Mouse (Mus musculus) B cell, adult 2 months (primary cell): ENCODE data around the gene Gm21969.

Experiments
- DNase-seq, 2 experiments: peaks; one replicate each; pipeline ENCODE4 v3.0.0; 2022

Gm21969 gene

DNA sequence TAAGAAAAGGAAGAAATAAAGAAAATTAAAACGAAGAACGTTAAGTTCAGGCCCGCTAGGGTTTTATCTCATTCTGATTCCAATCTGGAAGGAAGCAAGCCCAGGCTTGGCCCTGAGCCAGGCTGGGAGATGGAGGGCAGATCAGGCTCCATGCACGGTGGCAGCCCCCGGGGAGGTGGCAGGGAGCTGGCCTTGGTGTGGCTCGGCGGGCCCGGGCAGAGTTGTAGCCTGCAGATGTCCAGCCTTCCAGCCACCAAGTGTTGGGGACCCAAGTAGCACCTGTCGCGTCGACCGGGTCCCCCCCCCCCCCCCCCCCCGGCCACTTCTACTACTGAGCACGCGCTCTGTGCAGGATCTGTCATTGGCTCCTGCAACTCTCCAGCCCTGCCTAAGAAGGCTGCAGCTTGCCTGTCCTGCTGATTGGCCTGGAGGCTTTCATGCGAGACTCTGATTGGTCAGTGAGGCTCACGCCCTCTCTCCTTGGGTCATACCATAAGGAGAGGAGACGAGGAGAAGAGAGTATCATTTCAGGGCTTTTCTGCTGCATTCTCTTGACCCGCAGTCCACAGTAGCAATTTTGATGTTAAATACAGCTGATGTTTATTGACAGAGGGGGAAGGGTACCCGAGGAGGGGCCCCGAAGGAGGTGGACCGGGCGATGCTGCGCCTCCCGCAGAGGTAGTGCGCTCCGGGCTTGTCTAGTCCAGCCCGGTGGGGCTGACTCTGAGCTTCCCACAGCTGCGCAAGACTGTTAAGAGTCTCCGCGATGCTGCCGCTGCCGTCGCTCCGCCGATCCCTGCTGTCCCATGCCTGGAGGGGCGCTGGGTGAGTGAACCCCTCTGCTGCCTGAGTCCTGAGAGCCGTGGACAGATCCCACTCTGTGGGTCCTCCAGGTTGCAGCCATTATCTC, 19.6 kb downstream of the Gm21969 start, which contains the start of gene Aldh4a1:
Gene Aldh4a1, plus strand, starts transcription at position 494 of the 910 bp plus-strand sequence.
- DNase-seq, result peak; percentile 81 to 86

DNA sequence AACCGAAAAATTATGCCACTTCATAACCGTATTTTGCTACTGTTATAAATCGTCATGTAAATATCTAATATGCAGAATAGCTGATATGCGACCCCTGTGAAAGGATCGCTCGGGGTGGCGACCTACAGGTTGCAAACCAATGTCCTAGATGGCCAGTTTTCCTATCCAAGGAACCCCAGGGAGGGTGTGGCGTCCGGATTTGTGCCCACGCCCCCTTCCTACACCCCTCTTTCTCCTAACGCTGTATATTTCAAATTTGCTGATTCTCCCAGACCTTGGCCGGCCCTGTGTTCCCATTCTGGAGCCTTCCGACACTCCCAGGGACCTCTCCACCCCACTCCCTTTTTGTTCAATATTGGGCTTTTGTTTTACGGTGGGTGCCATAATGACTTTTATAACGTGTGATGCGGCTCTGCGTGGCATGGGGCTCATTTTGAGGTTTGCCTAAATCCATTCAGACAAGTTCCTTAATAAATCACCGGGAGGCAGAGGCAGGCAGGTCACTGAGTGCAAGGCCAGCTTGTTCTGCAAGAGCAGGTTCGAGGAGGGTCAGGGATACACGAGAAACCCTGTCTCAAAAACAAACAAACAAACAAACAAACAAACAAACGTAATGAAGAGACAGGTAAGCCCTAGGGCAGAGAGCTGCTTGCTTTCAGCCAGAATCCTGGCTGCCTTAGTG, 20.6 kb downstream of the Gm21969 start:
- no peak for DNase-seq

DNA sequence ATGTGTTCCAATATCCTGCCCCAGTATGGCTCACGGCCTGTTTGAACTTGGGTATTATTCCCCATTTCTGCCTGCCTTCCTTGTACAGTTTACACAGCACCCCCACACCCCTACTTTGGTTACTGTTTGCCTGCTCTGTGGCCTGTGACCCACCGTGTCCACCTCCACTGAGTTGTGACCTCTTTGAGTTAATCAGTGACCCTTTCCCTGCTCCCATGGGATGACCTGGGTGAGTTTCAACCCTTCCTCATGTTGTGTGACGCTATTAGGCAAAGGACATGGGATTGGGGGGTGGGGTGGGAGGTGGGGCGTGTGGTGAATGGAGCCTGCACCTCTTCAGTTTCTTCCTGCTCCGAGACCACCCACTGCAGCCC, 21.1 kb downstream of the Gm21969 start:
- DNase-seq, result no peak

- DNase-seq, result no peak
Observed at GRCm38 (mm10) chr4:139624706-139625105, 21.7 kb downstream of the Gm21969 start.

- DNase-seq, result no peak
Observed at GRCm38 (mm10) chr4:139627361-139627760, 24.4 kb downstream of the Gm21969 start.

DNA sequence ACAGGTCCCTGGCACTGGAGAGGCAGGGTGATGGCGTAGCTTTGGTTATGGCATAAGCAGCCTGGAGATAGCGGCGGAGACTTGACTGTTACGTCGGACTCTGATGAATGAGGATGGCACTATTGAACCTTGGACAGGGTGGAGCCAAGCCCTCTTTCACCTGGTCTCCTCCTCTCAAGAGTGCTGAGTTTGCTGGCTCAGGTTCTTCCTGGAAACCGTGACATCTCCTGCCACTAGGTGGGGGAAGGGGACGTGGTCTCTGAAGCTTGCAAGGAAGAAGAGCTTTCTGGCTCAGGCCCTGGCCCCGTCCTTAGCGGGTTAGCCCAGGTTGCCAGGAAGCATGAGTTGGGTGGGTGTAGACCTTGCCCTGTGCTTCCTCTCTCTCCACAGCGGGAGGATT, 27.2 kb downstream of the Gm21969 start:
- no peak for DNase-seq

- DNase-seq, result no peak
Observed at GRCm38 (mm10) chr4:139631141-139631540, 28.2 kb downstream of the Gm21969 start.

- DNase-seq, result no peak
Observed at GRCm38 (mm10) chr4:139631569-139632253, 28.7 kb downstream of the Gm21969 start.

GRCm38 (mm10) chr4:139632254-139632580, 29.2 kb downstream of the Gm21969 start:
- DNase-seq, result no peak

GRCm38 (mm10) chr4:139636373-139636772, 33.4 kb downstream of the Gm21969 start:
- DNase-seq, result peak; percentile 79

GRCm38 (mm10) chr4:139637847-139638246, 34.9 kb downstream of the Gm21969 start:
- DNase-seq, result no peak

DNA sequence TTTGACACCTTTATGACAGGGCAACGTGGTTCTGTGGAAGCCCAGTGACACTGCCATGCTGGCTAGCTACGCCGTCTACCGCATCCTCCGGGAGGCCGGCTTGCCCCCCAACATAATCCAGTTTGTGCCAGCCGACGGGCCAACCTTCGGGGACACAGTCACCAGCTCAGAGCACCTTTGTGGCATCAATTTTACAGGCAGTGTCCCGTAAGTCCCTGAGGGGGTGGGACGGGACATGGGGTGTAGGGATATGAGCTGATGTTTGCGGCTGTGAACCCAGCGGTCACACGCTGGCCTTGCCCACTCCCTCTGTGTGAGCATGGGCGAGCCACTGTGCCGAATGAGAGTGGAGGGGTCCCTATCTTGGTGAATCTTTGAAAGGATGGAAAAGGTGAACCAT, 35.4 kb downstream of the Gm21969 start:
- no peak for DNase-seq

- DNase-seq, result no peak
Observed at GRCm38 (mm10) chr4:139639801-139640200, 36.8 kb downstream of the Gm21969 start.

- peak in 1 of 2 experiments; percentile 18 for DNase-seq
Observed at GRCm38 (mm10) chr4:139640333-139640732, 37.3 kb downstream of the Gm21969 start.

DNA sequence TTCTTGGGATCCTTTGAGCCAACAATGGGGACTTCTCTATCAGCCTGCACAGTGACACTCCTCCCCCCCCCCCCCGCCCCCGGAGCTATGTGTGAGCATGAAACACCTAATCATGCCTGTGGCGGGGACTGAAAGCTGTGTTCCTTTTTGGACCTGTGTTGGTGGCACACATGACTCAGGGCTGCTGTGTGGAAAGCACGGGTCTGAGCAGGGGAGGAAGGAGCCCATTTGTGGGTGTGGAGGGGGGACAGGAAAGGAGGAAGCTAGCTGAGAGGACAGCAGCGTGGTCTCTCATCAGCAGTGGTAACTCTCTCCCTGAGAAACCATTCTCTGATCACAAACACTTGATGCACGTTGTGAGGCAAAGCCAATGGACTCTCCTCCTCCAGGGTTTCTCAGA, 37.8 kb downstream of the Gm21969 start:
- no peak for DNase-seq

DNA sequence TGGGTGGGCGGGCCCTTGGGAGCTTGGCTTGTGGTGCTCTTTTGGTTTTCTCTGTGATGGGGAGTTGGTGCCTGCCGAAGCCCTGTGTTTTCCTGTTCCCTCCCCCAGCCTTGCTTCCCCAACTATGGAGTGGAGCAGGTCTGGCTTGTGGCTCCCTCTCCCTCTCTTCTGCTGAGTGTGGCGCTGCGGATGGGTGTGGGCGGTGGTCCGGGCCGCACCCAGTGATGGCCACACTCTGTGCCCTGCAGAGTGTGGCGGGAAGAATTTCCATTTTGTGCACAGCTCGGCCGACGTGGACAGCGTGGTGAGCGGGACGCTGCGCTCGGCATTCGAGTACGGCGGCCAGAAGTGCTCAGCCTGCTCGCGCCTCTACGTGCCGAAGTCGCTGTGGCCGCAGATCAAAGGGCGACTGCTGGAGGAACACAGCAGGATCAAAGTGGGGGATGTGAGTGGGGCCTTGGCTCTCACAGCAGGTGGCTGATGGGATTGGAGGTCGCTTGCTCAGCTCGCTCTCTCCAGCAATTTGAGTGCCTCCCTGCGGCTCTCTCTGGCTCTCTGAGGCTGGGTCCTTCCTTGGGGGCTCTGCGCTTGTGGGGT, 38.9 kb downstream of the Gm21969 start:
- DNase-seq, result no peak

GRCm38 (mm10) chr4:139643972-139644371, 41.0 kb downstream of the Gm21969 start:
- peak; percentile 79 to 80 for DNase-seq

- no peak for DNase-seq
Observed at GRCm38 (mm10) chr4:139646916-139647315, 43.9 kb downstream of the Gm21969 start.

DNA sequence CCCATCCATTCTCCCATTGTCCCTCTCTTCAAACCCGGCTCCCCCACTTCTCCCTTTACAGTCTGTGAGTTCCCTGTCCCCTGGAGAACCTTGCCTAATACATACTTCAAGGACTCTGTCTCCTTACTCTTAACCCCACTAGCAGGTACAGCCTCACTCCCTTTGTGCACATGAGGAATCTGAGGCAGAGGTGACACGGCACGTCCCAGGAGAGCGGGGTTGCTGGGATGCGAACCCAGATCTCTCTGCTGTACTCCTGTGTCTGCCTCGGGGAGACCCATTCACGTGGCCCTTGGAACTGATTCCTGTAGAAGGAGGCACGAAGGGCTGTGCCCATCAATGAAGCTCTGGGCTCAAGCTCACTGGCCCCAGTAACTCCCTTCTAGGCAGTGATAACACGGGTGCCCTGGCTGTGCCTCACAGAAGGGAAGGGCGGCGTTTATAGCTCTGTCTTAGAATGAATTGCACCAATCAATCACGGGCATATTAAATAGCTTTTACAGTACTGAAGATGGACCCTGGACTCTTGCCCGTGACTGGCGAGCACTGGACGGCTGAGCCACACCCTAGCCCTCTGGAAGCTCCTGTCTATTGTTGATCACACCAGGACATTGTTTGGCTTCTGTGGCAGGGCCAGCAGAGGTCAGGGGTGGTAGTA, 47.2 kb downstream of the Gm21969 start:
- DNase-seq, result no peak

DNA sequence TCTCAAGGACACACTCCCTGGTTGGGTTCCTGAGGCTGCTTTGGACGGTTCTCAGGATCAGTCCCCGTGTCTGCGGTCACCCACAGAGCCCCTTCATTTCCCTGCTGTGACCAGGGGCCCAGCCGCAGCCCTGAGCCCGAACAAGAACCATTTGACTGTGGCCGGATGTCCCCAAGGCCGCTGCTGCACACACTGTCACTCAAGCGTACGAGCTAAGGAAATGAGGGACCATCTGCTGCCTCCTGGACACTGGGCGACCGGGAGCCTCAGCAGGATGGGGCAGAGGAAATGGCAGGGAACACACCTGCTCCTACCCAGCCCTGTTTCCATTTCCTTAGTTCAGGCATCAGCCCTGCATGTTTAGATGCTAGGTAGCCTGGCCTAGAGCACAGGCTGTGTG, 47.9 kb downstream of the Gm21969 start:
- DNase-seq, result no peak

GRCm38 (mm10) chr4:139653238-139653637, 50.3 kb downstream of the Gm21969 start, which contains the start of gene Tas1r2:
Gene Tas1r2 (plus strand): TSS chr4:139653538.
- DNase-seq, result no peak

- DNase-seq, result no peak
Observed at GRCm38 (mm10) chr4:139661897-139662296, 58.9 kb downstream of the Gm21969 start.

DNA sequence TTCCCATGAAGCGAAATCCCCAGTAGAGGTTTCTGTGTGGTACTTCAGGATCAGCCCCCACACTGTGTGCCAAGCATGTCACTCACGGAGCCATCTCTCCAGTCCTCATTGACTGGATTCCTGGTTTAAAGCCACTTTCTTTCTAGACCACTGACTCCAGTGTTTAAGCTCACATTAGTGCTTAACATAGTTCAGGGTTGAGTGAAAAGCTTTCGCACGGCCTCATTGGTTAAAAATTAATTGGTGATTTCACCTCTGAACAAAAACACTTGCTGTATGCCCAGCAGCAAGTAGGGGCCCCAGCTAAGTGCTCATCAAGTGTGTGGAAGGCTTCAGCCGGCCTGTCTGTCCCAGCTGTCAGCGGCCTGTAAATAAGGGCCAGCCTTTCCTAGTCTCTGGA, 64.6 kb downstream of the Gm21969 start:
- DNase-seq, result no peak
